Mouse (Mus musculus) sigmoid colon, adult 10 weeks (tissue): ENCODE results near the gene Tex10. TPM values are rescaled to one million over a fixed set of nuclear protein-coding genes. Genes with fewer than 3 reads are reported as not detected.

Experiments
- polyA plus RNA-seq: library from polyadenylated mRNA; stranded (reverse); fragments of 350-450 nt; fragmentation: Illumina TruSeq; extraction: RNeasy Lipid Tissue Mini Kit (QIAGEN cat#74804); gene quantifications from one replicate; pipeline ENCODE4 v1.2.3, GENCODE M21; 2014; ENCODE audit warnings: low read depth, low replicate concordance

Tex10 gene
- polyA plus RNA-seq = 45.7 TPM

GRCm38 (mm10) chr4:48472792-48473650 lies at the start of gene Tex10:
Gene Tex10, minus strand, starts transcription at chr4:48473459.

Other genes starting within 250 kb of the Tex10 start
- gene Erp44, start 193.9 kb downstream of the Tex10 start, polyA plus RNA-seq = 204 TPM
- gene Invs, start 193.7 kb downstream of the Tex10 start, polyA plus RNA-seq = 5.6 TPM
- 4.9 TPM for gene Msantd3, start 66.5 kb upstream of the Tex10 start, polyA plus RNA-seq
- 33.8 TPM for gene Tmeff1, start 111.7 kb upstream of the Tex10 start, polyA plus RNA-seq
- 0.35 TPM for gene Cavin4, start 190.1 kb upstream of the Tex10 start, polyA plus RNA-seq